Mouse (Mus musculus): ENCODE results near the gene 4930438A08Rik. TPM values are rescaled to one million over a fixed set of nuclear protein-coding genes. Genes with fewer than 3 reads are reported as not detected.
"Not testable (repeated sequence)": the region's sequence is repeated elsewhere in the genome, so short reads cannot be mapped to it uniquely, and the experiment has no call there.

The 4930438A08Rik gene
- polyA plus RNA-seq (2015; fragmentation: Nextera tagmentation; extraction: Ambion mirVana): not detected in 2 replicates

DNA sequence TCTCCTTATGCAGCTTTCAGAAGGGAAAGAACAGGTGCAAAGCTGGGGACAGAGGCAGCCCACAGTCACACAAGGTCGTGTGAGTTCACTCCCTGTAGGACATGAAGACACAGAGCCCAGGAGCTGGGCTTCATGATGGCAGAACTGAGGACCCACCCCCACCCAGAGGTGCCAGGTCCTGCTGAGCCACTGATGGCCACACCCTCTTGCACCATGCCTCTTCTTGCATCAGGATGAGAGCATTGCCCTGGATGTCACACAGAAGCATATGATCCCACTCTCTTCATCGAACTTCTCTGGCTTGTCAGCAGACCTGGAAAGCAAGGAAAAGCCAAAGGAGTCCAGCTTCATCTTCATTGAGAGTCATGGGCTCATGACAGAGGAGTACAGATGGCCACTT is at the start of gene 4930438A08Rik:
Gene 4930438A08Rik, plus strand, starts transcription at position 228 of the 400 bp plus-strand sequence.
- Histone ChIP-seq H3K4me2 (ENCODE audit: low read depth, low read length) (no peak within 1 kb of the TSS), H3K27ac (ENCODE audit: low read length) (no peak within 1 kb of the TSS), H3K4me3 (ENCODE audit: low read length) (no peak within 1 kb of the TSS), H3K36me3 (ENCODE audit: control insufficient read depth, insufficient read depth, low read length) (no peaks in the 10 kb centered on the region), H3K4me1 (ENCODE audit: control insufficient read depth, insufficient read depth, low read length) (no peaks in the 10 kb centered on the region), H3K27me3 (replicated peaks; ENCODE audit: control insufficient read depth, insufficient read depth, low read length) (no peaks in the 10 kb centered on the region), H3K9ac (ENCODE audit: low read depth, low read length) (no peak within 1 kb of the TSS), H3K9me3 (ENCODE audit: control insufficient read depth, low read length) (no peaks in the 10 kb centered on the region)
- ATAC-seq: no peak
- 55% methylated on average over 2 of the region's 2 CpGs for WGBS

GRCm38 (mm10) chr11:58224872-58225271 is 49.7 kb upstream of the 4930438A08Rik start:
- not testable (repeated sequence) for H3K9ac ChIP-seq (ENCODE audit: low read depth, low read length); H3K27ac ChIP-seq (ENCODE audit: low read length)

GRCm38 (mm10) chr11:58225655-58226054 is 48.9 kb upstream of the 4930438A08Rik start:
- Histone ChIP-seq H3K36me3 (ENCODE audit: control insufficient read depth, insufficient read depth, low read length) (no peaks in the 10 kb centered on the region), H3K4me2 (ENCODE audit: low read depth, low read length) (no peak overlapping the region), H3K27me3 (replicated peaks; ENCODE audit: control insufficient read depth, insufficient read depth, low read length) (no peaks in the 10 kb centered on the region), H3K4me1 (ENCODE audit: control insufficient read depth, insufficient read depth, low read length) (peaks cover 3% of the 10 kb centered on the region; the same call in 1 of the 2 replicates), H3K9ac (ENCODE audit: low read depth, low read length) (no peak overlapping the region), H3K27ac (ENCODE audit: low read length) (no peak overlapping the region), H3K9me3 (ENCODE audit: control insufficient read depth, low read length) (no peaks in the 10 kb centered on the region), H3K4me3 (ENCODE audit: low read length) (no peak overlapping the region)
- 5% methylated on average over 5 of the region's 5 CpGs for WGBS
- ATAC-seq: peak; percentile 65

More at GRCm38 (mm10) chr11:58224872-58225271, 49.7 kb upstream of the 4930438A08Rik start:
- ATAC-seq; H3K4me1 ChIP-seq (ENCODE audit: control insufficient read depth, insufficient read depth, low read length); H3K4me3 ChIP-seq (ENCODE audit: low read length); H3K27me3 ChIP-seq (replicated peaks; ENCODE audit: control insufficient read depth, insufficient read depth, low read length); H3K36me3 ChIP-seq (ENCODE audit: control insufficient read depth, insufficient read depth, low read length); H3K4me2 ChIP-seq (ENCODE audit: low read depth, low read length); H3K9me3 ChIP-seq (ENCODE audit: control insufficient read depth, low read length): not testable (repeated sequence)
- WGBS: 74% methylated on average over 2 of the region's 2 CpGs

DNA sequence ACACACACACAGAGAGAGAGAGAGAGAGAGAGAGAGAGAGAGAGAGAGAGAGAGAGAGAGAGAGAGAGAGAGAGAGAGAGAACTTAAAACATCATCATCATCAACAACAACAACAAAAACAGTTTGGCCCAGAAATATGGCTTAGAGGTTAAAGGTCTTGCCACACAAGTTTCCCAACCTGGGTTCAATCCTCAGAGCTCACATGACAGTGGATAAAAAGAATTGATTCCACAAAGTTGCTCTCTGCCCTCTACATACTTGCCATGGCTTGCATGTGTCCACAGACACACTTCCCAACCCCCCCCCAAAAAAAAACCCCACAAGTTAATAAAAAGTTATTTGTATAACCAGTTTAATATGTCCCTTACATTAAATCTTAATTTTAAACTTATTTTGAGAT is 48.2 kb upstream of the 4930438A08Rik start:
- H3K4me2 ChIP-seq (ENCODE audit: low read depth, low read length): no peak overlapping the region
- H3K36me3 ChIP-seq (ENCODE audit: control insufficient read depth, insufficient read depth, low read length): no peaks in the 10 kb centered on the region
- H3K9ac ChIP-seq (ENCODE audit: low read depth, low read length): no peak overlapping the region
- no peak overlapping the region for H3K27ac ChIP-seq (ENCODE audit: low read length)
- ATAC-seq: no peak
- no peak overlapping the region for H3K4me3 ChIP-seq (ENCODE audit: low read length)
- no peaks in the 10 kb centered on the region for H3K9me3 ChIP-seq (ENCODE audit: control insufficient read depth, low read length)
- no peaks in the 10 kb centered on the region for H3K27me3 ChIP-seq (replicated peaks; ENCODE audit: control insufficient read depth, insufficient read depth, low read length)
- peaks cover 3% of the 10 kb centered on the region; the same call in 1 of the 2 replicates for H3K4me1 ChIP-seq (ENCODE audit: control insufficient read depth, insufficient read depth, low read length)

- ATAC-seq; H3K9me3 ChIP-seq (ENCODE audit: control insufficient read depth, low read length); H3K4me3 ChIP-seq (ENCODE audit: low read length); H3K36me3 ChIP-seq (ENCODE audit: control insufficient read depth, insufficient read depth, low read length); H3K9ac ChIP-seq (ENCODE audit: low read depth, low read length); H3K27ac ChIP-seq (ENCODE audit: low read length); H3K4me1 ChIP-seq (ENCODE audit: control insufficient read depth, insufficient read depth, low read length); H3K4me2 ChIP-seq (ENCODE audit: low read depth, low read length); H3K27me3 ChIP-seq (replicated peaks; ENCODE audit: control insufficient read depth, insufficient read depth, low read length): not testable (repeated sequence)
- WGBS: 95% methylated on average over 1 of the region's 2 CpGs
Measured at GRCm38 (mm10) chr11:58228021-58228420, 46.6 kb upstream of the 4930438A08Rik start.

DNA sequence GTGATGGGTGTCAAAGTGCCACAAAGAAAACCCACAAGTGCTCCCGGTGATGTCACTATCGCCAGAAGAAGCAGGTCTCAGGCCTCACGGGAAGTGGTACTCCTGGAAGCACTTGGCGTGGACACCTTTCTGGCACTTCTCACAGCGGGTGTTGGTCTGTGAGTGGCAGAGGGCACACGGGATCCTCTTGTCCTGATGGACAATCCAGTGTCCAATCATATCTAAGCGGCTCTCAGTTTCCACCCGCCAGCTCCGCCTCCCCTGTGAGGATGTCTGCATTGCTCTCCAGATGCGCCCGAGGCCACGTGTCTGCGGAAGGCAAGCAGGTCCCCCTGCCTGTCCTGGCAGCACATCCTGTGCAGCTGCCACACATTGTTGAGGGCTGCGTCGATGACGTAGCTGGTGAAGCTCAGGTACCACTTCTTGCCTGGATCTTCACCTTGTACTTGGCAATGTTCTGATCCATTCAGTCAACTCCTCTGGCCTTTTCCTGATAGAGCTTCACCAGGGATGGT is 44.1 kb upstream of the 4930438A08Rik start:
- no peak overlapping the region for H3K4me2 ChIP-seq (ENCODE audit: low read depth, low read length)
- H3K4me3 ChIP-seq (ENCODE audit: low read length): no peak overlapping the region
- no peaks in the 10 kb centered on the region for H3K36me3 ChIP-seq (ENCODE audit: control insufficient read depth, insufficient read depth, low read length)
- WGBS: 68% methylated on average over 16 of the region's 16 CpGs
- H3K9ac ChIP-seq (ENCODE audit: low read depth, low read length): no peak overlapping the region
- no peak for ATAC-seq
- no peak overlapping the region for H3K27ac ChIP-seq (ENCODE audit: low read length)
- no peaks in the 10 kb centered on the region for H3K4me1 ChIP-seq (ENCODE audit: control insufficient read depth, insufficient read depth, low read length)
- H3K9me3 ChIP-seq (ENCODE audit: control insufficient read depth, low read length): no peaks in the 10 kb centered on the region
- no peaks in the 10 kb centered on the region for H3K27me3 ChIP-seq (replicated peaks; ENCODE audit: control insufficient read depth, insufficient read depth, low read length)

GRCm38 (mm10) chr11:58231156-58231555 is 43.4 kb upstream of the 4930438A08Rik start:
- Histone ChIP-seq H3K27me3 (replicated peaks; ENCODE audit: control insufficient read depth, insufficient read depth, low read length) (no peaks in the 10 kb centered on the region), H3K4me3 (ENCODE audit: low read length) (no peak overlapping the region), H3K4me2 (ENCODE audit: low read depth, low read length) (no peak overlapping the region), H3K4me1 (ENCODE audit: control insufficient read depth, insufficient read depth, low read length) (no peaks in the 10 kb centered on the region), H3K27ac (ENCODE audit: low read length) (no peak overlapping the region), H3K36me3 (ENCODE audit: control insufficient read depth, insufficient read depth, low read length) (no peaks in the 10 kb centered on the region), H3K9me3 (ENCODE audit: control insufficient read depth, low read length) (no peaks in the 10 kb centered on the region), H3K9ac (ENCODE audit: low read depth, low read length) (no peak overlapping the region)
- no peak for ATAC-seq
- WGBS: 74% methylated on average over 8 of the region's 8 CpGs

DNA sequence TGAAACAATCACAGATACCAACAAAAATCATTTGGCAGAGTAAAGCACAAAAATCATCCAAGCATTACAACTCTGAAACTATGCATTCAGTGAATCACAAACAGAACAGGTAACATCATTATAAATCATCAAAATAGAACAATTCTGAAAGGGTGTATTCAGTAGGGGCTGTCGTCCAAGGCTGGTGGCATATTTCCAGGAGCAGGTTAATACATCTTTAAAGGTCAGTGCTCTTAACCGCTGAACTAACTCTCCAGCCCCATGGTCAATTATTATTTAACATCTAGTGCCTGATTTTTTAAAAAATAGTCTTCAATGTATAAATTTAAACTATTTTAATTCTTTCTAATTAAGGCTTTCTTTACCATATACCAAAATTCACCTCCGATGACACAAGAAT is 40.0 kb upstream of the 4930438A08Rik start:
- H3K27me3 ChIP-seq (replicated peaks; ENCODE audit: control insufficient read depth, insufficient read depth, low read length); H3K4me2 ChIP-seq (ENCODE audit: low read depth, low read length); H3K4me3 ChIP-seq (ENCODE audit: low read length); H3K4me1 ChIP-seq (ENCODE audit: control insufficient read depth, insufficient read depth, low read length); H3K9me3 ChIP-seq (ENCODE audit: control insufficient read depth, low read length); H3K27ac ChIP-seq (ENCODE audit: low read length); H3K9ac ChIP-seq (ENCODE audit: low read depth, low read length); H3K36me3 ChIP-seq (ENCODE audit: control insufficient read depth, insufficient read depth, low read length); ATAC-seq: not testable (repeated sequence)
- 80% methylated on average over 3 of the region's 3 CpGs for WGBS

DNA sequence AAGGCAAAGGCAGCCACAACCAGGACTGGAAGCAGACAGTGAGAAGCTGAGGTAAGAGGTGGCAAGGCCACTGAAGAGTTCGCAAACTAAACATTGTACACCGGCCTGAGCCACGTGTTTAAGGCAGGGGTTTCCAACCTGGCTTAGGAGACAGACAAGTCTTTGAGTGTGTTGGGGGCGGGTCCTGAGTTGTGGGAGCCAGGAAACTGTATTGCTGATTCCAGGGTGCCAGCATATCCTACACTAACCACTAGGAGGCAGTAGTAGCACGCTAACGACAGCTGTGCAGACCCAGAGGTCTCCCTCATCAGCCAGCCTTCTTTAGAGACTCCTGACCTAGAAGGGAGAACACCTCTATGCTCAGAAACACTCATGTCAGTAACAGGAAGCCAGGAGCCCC is 39.4 kb upstream of the 4930438A08Rik start:
- no peak overlapping the region for H3K27ac ChIP-seq (ENCODE audit: low read length)
- H3K36me3 ChIP-seq (ENCODE audit: control insufficient read depth, insufficient read depth, low read length): no peaks in the 10 kb centered on the region
- H3K9me3 ChIP-seq (ENCODE audit: control insufficient read depth, low read length): no peaks in the 10 kb centered on the region
- H3K4me2 ChIP-seq (ENCODE audit: low read depth, low read length): no peak overlapping the region
- H3K4me1 ChIP-seq (ENCODE audit: control insufficient read depth, insufficient read depth, low read length): no peaks in the 10 kb centered on the region
- no peaks in the 10 kb centered on the region for H3K27me3 ChIP-seq (replicated peaks; ENCODE audit: control insufficient read depth, insufficient read depth, low read length)
- no peak for ATAC-seq
- H3K4me3 ChIP-seq (ENCODE audit: low read length): no peak overlapping the region
- WGBS: 24% methylated on average over 6 of the region's 6 CpGs
- no peak overlapping the region for H3K9ac ChIP-seq (ENCODE audit: low read depth, low read length)
